18 mouse cellular contexts compared by ENCODE assay signal in the genomic region with DNA sequence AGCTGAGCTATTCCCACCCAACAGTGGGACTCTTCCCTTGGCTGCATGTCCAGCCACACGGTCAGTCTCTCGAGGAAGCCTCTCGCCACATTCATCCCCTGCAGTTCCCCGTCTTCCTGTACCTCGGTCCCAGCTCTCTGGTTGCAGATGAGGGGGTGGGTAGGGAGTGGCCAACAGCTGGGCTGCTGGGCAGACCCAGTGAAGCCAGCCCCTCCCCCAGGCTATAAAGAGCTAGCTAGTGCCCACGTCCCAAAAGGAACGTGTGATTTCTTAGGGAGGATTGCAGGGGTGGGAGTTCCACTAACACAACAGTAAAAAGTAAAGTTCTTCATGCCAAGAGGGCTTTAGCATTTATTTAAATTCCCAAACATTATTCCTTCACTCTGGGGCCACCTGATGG.
DNase-seq lines count a peak whose midpoint lies in the region; ATAC-seq and TF ChIP-seq lines count a peak whose summit lies in the region.
"Had no signal": no experiment of that assay in that cellular context is flagged by ENCODE, and none has a peak within 500 bp of the region (broad histone marks: within the 10 kb centered on the region; RNA-seq: fewer than 3 reads in every experiment).

No protein-coding gene starts in this region.

- ATAC-seq in heart, embryonic 12.5 days (ENCODE audit: insufficient number of reproducible peaks, low FRiP score) = no peak
- no peak for ATAC-seq in liver, embryonic 11.5 days (replicated peaks; ENCODE audit: low FRiP score)
- no peak for ATAC-seq in liver, postnatal 0 days
- peak; percentile 53; the same call in 1 of the 2 replicates for ATAC-seq in limb, embryonic 13.5 days (ENCODE audit: low FRiP score, low read depth)
- ATAC-seq: forebrain, postnatal 0 days had no signal

- no peak overlapping the region for H3K4me3 ChIP-seq in heart, embryonic 12.5 days
- no peak overlapping the region for H3K4me3 ChIP-seq in liver, embryonic 11.5 days (ENCODE audit: low read depth, low read length)
- H3K4me3 ChIP-seq in liver, postnatal 0 days (ENCODE audit: low read depth, low read length) = no peak overlapping the region
- H3K4me3 ChIP-seq in limb, embryonic 13.5 days = no peak overlapping the region
- no peak overlapping the region for H3K4me3 ChIP-seq in left cerebral cortex, adult 2 months
- H3K4me3 ChIP-seq: embryonic facial prominence, embryonic 12.5 days; neural tube, embryonic 12.5 days had no signal

- 20% methylated on average over 7 of the region's 7 CpGs for WGBS in heart, embryonic 12.5 days
- 24% methylated on average over 7 of the region's 7 CpGs for WGBS in liver, embryonic 11.5 days
- WGBS in liver, postnatal 0 days (ENCODE audit: insufficient replicate concordance) = 16% methylated on average over 7 of the region's 7 CpGs
- WGBS in limb, embryonic 13.5 days = 5% methylated on average over 7 of the region's 7 CpGs

- TF ChIP-seq EP300 in liver, postnatal 0 days (IDR thresholded peaks at IDR 0.05; ENCODE audit: low read depth) = no peak

- peaks cover 14% of the 10 kb centered on the region for H3K4me1 ChIP-seq in heart, embryonic 12.5 days (replicated peaks)
- peaks cover 11% of the 10 kb centered on the region for H3K4me1 ChIP-seq in liver, embryonic 11.5 days (replicated peaks; ENCODE audit: control insufficient read depth, insufficient read depth, low read length)
- H3K4me1 ChIP-seq in liver, postnatal 0 days (ENCODE audit: insufficient read depth) = no peaks in the 10 kb centered on the region
- H3K4me1 ChIP-seq in limb, embryonic 13.5 days = peaks cover 50% of the 10 kb centered on the region

- no peak for DNase-seq in heart, postnatal 14 days
- DNase-seq in liver, embryonic 11.5 days (ENCODE audit: low spot score) = no peak
- DNase-seq in liver, postnatal 0 days = no peak
- DNase-seq in forelimb bud, embryonic 11.5 days (ENCODE audit: low read depth, low spot score) = peak; percentile 58
- DNase-seq in left cerebral cortex, adult 2 months (ENCODE audit: extremely low spot score in 1 of 2, low spot score in 2 of 2) = no peak
- DNase-seq: adrenal gland, postnatal 10 days; forebrain, postnatal 0 days; gastrocnemius, postnatal 10 days; kidney, postnatal 14 days; layer of hippocampus, adult 9-11 months; right cerebral cortex, postnatal 4 days; thymus, postnatal 36 days had no signal

- peak overlapping the region; percentile 27; the same call in 1 of the 2 replicates for H3K4me2 ChIP-seq in heart, embryonic 12.5 days
- peak overlapping the region; percentile 36 for H3K4me2 ChIP-seq in liver, embryonic 11.5 days
- no peak overlapping the region for H3K4me2 ChIP-seq in liver, postnatal 0 days (ENCODE audit: low read depth, low read length)
- peak overlapping the region; percentile 38 for H3K4me2 ChIP-seq in limb, embryonic 13.5 days (replicated peaks)
- H3K4me2 ChIP-seq: embryonic facial prominence, embryonic 12.5 days; midbrain, embryonic 11.5 days; neural tube, embryonic 12.5 days had no signal

- no peaks in the 10 kb centered on the region for H3K36me3 ChIP-seq in heart, embryonic 12.5 days
- H3K36me3 ChIP-seq in liver, embryonic 11.5 days (ENCODE audit: control insufficient read depth, insufficient read depth, low read length) = no peaks in the 10 kb centered on the region
- H3K36me3 ChIP-seq in liver, postnatal 0 days (replicated peaks; ENCODE audit: insufficient read depth, low read length) = no peaks in the 10 kb centered on the region
- H3K36me3 ChIP-seq in limb, embryonic 13.5 days = no peaks in the 10 kb centered on the region
- H3K36me3 ChIP-seq: embryonic facial prominence, embryonic 12.5 days; neural tube, embryonic 12.5 days had no signal

- H3K9ac ChIP-seq in heart, embryonic 12.5 days = no peak overlapping the region
- no peak overlapping the region for H3K9ac ChIP-seq in liver, embryonic 11.5 days (ENCODE audit: low read depth, low read length)
- H3K9ac ChIP-seq in liver, postnatal 0 days (replicated peaks) = no peak overlapping the region
- peak overlapping the region; percentile 25; the same call in 1 of the 2 replicates for H3K9ac ChIP-seq in limb, embryonic 13.5 days
- H3K9ac ChIP-seq: embryonic facial prominence, embryonic 12.5 days; forebrain, postnatal 0 days; liver, embryonic 14.5 days; neural tube, embryonic 12.5 days had no signal

- TF ChIP-seq CTCF in liver, postnatal 0 days (IDR thresholded peaks at IDR 0.05; ENCODE audit: low read depth) = no peak
- no peak for TF ChIP-seq CTCF in left cerebral cortex, adult 2 months (IDR thresholded peaks at IDR 0.05)

- H3K27me3 ChIP-seq in heart, embryonic 12.5 days (replicated peaks) = no peaks in the 10 kb centered on the region; the same call in 1 of the 2 replicates
- H3K27me3 ChIP-seq in liver, embryonic 11.5 days (replicated peaks; ENCODE audit: control insufficient read depth, insufficient read depth, low read length) = no peaks in the 10 kb centered on the region
- H3K27me3 ChIP-seq in liver, postnatal 0 days (ENCODE audit: insufficient read depth, low read length) = no peaks in the 10 kb centered on the region
- peaks cover 13% of the 10 kb centered on the region for H3K27me3 ChIP-seq in limb, embryonic 13.5 days
- H3K27me3 ChIP-seq: embryonic facial prominence, embryonic 12.5 days had no signal

- intact Hi-C loops in heart, postnatal 14 days (cut with DNase I) = no loop called here
- intact Hi-C loops in left cerebral cortex, adult 2 months (cut with DNase I) = no loop called here

- no peak overlapping the region for H3K27ac ChIP-seq in heart, embryonic 12.5 days (ENCODE audit: poor library complexity, severe bottlenecking)
- no peak overlapping the region for H3K27ac ChIP-seq in liver, embryonic 11.5 days (ENCODE audit: low read depth, low read length)
- H3K27ac ChIP-seq in liver, postnatal 0 days (ENCODE audit: low read depth) = no peak overlapping the region
- H3K27ac ChIP-seq in limb, embryonic 13.5 days = peak overlapping the region; percentile 22; the same call in 1 of the 2 replicates
- H3K27ac ChIP-seq in left cerebral cortex, adult 2 months = no peak overlapping the region
- H3K27ac ChIP-seq: embryonic facial prominence, embryonic 12.5 days; liver, embryonic 14.5 days; neural tube, embryonic 12.5 days had no signal

- H3K9me3 ChIP-seq in heart, embryonic 12.5 days (replicated peaks) = no peaks in the 10 kb centered on the region
- H3K9me3 ChIP-seq in liver, embryonic 11.5 days (ENCODE audit: control insufficient read depth, low read length) = no peaks in the 10 kb centered on the region
- no peaks in the 10 kb centered on the region for H3K9me3 ChIP-seq in liver, postnatal 0 days (ENCODE audit: low read length)
- H3K9me3 ChIP-seq in limb, embryonic 13.5 days = no peaks in the 10 kb centered on the region
- H3K9me3 ChIP-seq: embryonic facial prominence, embryonic 12.5 days; neural tube, embryonic 12.5 days had no signal
